Mouse (Mus musculus): ENCODE measurements at regions not wholly inside any gene's neighbourhood (a gene's known extent, or its start where the extent isn't known, plus 50 kb on each side); places are given as distances from the start of the nearest gene placed in this dataset.

GRCm38 (mm10) chr10:46269710-46270109, 692.1 kb downstream of the Hace1 start:
- DNase-seq: no peak
- no peaks in the 10 kb centered on the region for H3K36me3 ChIP-seq (ENCODE audit: control insufficient read depth, insufficient read depth, low read length)
- intact Hi-C loops (cut with DNase I): no loop called here
- no peaks in the 10 kb centered on the region for H3K79me2 ChIP-seq (replicated peaks; ENCODE audit: control insufficient read depth, insufficient read depth, low read length)
- TF ChIP-seq CTCF (IDR thresholded peaks at IDR 0.05): no peak
- TF ChIP-seq POLR2A (IDR thresholded peaks at IDR 0.05; ENCODE audit: insufficient read depth, low read depth, low read length): no peak
- no peak for TF ChIP-seq EP300 (IDR thresholded peaks at IDR 0.05; ENCODE audit: insufficient read depth, low read depth, low read length)
- no peaks in the 10 kb centered on the region for H3K4me1 ChIP-seq (ENCODE audit: control insufficient read depth, insufficient read depth, low read length)
- H3K27me3 ChIP-seq (ENCODE audit: control insufficient read depth, insufficient read depth, low read length): no peaks in the 10 kb centered on the region
- no peak overlapping the region for H3K9ac ChIP-seq (ENCODE audit: low read depth, low read length)
- H3K4me3 ChIP-seq: no peak overlapping the region
- H3K27ac ChIP-seq: no peak overlapping the region
- WGBS: 95% methylated on average over 1 of the region's 1 CpGs

GRCm38 (mm10) chr10:46273846-46274245, 696.2 kb downstream of the Hace1 start:
- intact Hi-C loops (cut with DNase I): no loop called here
- Histone ChIP-seq H3K79me2 (replicated peaks; ENCODE audit: control insufficient read depth, insufficient read depth, low read length) (no peaks in the 10 kb centered on the region), H3K4me3 (no peak overlapping the region), H3K4me1 (ENCODE audit: control insufficient read depth, insufficient read depth, low read length) (no peaks in the 10 kb centered on the region), H3K36me3 (ENCODE audit: control insufficient read depth, insufficient read depth, low read length) (no peaks in the 10 kb centered on the region), H3K27me3 (ENCODE audit: control insufficient read depth, insufficient read depth, low read length) (no peaks in the 10 kb centered on the region), H3K9ac (ENCODE audit: low read depth, low read length) (no peak overlapping the region), H3K27ac (no peak overlapping the region)
- TF ChIP-seq POLR2A (IDR thresholded peaks at IDR 0.05; ENCODE audit: insufficient read depth, low read depth, low read length): no peak
- no peak for TF ChIP-seq CTCF (IDR thresholded peaks at IDR 0.05)
- 68% methylated on average over 1 of the region's 1 CpGs for WGBS
- no peak for DNase-seq

GRCm38 (mm10) chr10:46294290-46294689, 716.7 kb downstream of the Hace1 start:
- no peak overlapping the region for H3K27ac ChIP-seq
- no peaks in the 10 kb centered on the region for H3K4me1 ChIP-seq (ENCODE audit: control insufficient read depth, insufficient read depth, low read length)
- intact Hi-C loops (cut with DNase I): no loop called here
- H3K4me3 ChIP-seq: no peak overlapping the region
- H3K36me3 ChIP-seq (ENCODE audit: control insufficient read depth, insufficient read depth, low read length): no peaks in the 10 kb centered on the region
- no peak overlapping the region for H3K9ac ChIP-seq (ENCODE audit: low read depth, low read length)
- WGBS: 53% methylated on average over 5 of the region's 5 CpGs
- TF ChIP-seq EP300 (IDR thresholded peaks at IDR 0.05; ENCODE audit: insufficient read depth, low read depth, low read length) (no peak), CTCF (IDR thresholded peaks at IDR 0.05) (no peak), POLR2A (IDR thresholded peaks at IDR 0.05; ENCODE audit: insufficient read depth, low read depth, low read length) (no peak)
- no peak for DNase-seq
- no peaks in the 10 kb centered on the region for H3K79me2 ChIP-seq (replicated peaks; ENCODE audit: control insufficient read depth, insufficient read depth, low read length)
- no peaks in the 10 kb centered on the region for H3K27me3 ChIP-seq (ENCODE audit: control insufficient read depth, insufficient read depth, low read length)

GRCm38 (mm10) chr10:46298352-46298751, 720.7 kb downstream of the Hace1 start:
- Histone ChIP-seq H3K4me3 (no peak overlapping the region), H3K36me3 (ENCODE audit: control insufficient read depth, insufficient read depth, low read length) (no peaks in the 10 kb centered on the region), H3K27me3 (ENCODE audit: control insufficient read depth, insufficient read depth, low read length) (no peaks in the 10 kb centered on the region), H3K27ac (no peak overlapping the region), H3K4me1 (ENCODE audit: control insufficient read depth, insufficient read depth, low read length) (no peaks in the 10 kb centered on the region), H3K9ac (ENCODE audit: low read depth, low read length) (no peak overlapping the region), H3K79me2 (replicated peaks; ENCODE audit: control insufficient read depth, insufficient read depth, low read length) (no peaks in the 10 kb centered on the region)
- WGBS: 42% methylated on average over 5 of the region's 5 CpGs
- intact Hi-C loops (cut with DNase I): no loop called here
- TF ChIP-seq EP300 (IDR thresholded peaks at IDR 0.05; ENCODE audit: insufficient read depth, low read depth, low read length) (no peak), CTCF (IDR thresholded peaks at IDR 0.05) (no peak), POLR2A (IDR thresholded peaks at IDR 0.05; ENCODE audit: insufficient read depth, low read depth, low read length) (no peak)
- DNase-seq: no peak

- 51% methylated on average over 3 of the region's 3 CpGs for WGBS
- Histone ChIP-seq H3K79me2 (replicated peaks; ENCODE audit: control insufficient read depth, insufficient read depth, low read length) (no peaks in the 10 kb centered on the region), H3K4me1 (ENCODE audit: control insufficient read depth, insufficient read depth, low read length) (no peaks in the 10 kb centered on the region), H3K36me3 (ENCODE audit: control insufficient read depth, insufficient read depth, low read length) (no peaks in the 10 kb centered on the region), H3K27me3 (ENCODE audit: control insufficient read depth, insufficient read depth, low read length) (no peaks in the 10 kb centered on the region), H3K4me3 (no peak overlapping the region), H3K27ac (no peak overlapping the region), H3K9ac (ENCODE audit: low read depth, low read length) (no peak overlapping the region)
- no peak for TF ChIP-seq EP300 (IDR thresholded peaks at IDR 0.05; ENCODE audit: insufficient read depth, low read depth, low read length)
- no peak for TF ChIP-seq POLR2A (IDR thresholded peaks at IDR 0.05; ENCODE audit: insufficient read depth, low read depth, low read length)
- TF ChIP-seq CTCF (IDR thresholded peaks at IDR 0.05): no peak
- no peak for DNase-seq
- intact Hi-C loops (cut with DNase I): no loop called here
These were observed 721.9 kb downstream of the Hace1 start for GRCm38 (mm10) chr10:46299521-46299920.

- TF ChIP-seq EP300 (IDR thresholded peaks at IDR 0.05; ENCODE audit: insufficient read depth, low read depth, low read length) (no peak), POLR2A (IDR thresholded peaks at IDR 0.05; ENCODE audit: insufficient read depth, low read depth, low read length) (no peak), CTCF (IDR thresholded peaks at IDR 0.05) (no peak)
- WGBS: 84% methylated on average over 5 of the region's 5 CpGs
- no peaks in the 10 kb centered on the region for H3K79me2 ChIP-seq (replicated peaks; ENCODE audit: control insufficient read depth, insufficient read depth, low read length)
- H3K4me1 ChIP-seq (ENCODE audit: control insufficient read depth, insufficient read depth, low read length): no peaks in the 10 kb centered on the region
- intact Hi-C loops (cut with DNase I): no loop called here
- no peak overlapping the region for H3K4me3 ChIP-seq
- H3K36me3 ChIP-seq (ENCODE audit: control insufficient read depth, insufficient read depth, low read length): no peaks in the 10 kb centered on the region
- no peak for DNase-seq
- no peaks in the 10 kb centered on the region for H3K27me3 ChIP-seq (ENCODE audit: control insufficient read depth, insufficient read depth, low read length)
- H3K27ac ChIP-seq: no peak overlapping the region
- no peak overlapping the region for H3K9ac ChIP-seq (ENCODE audit: low read depth, low read length)
These were observed 742.9 kb downstream of the Hace1 start for GRCm38 (mm10) chr10:46320328-46321038.

Data from heart, adult 2 months (tissue).